Mouse (Mus musculus) ES-Bruce4 (cell line): ENCODE measurements around the gene Ranbp9.

Source experiments
- CTCF ChIP-seq: IDR thresholded peaks from one replicate; pipeline ENCODE4 v1.8.1; 2011; ENCODE audit warnings: low read depth, low read length
- EP300 ChIP-seq: IDR thresholded peaks from 2 replicates; pipeline ENCODE4 v1.6.1; 2011; ENCODE audit warnings: low read depth, low read length; ENCODE audit not compliant: insufficient read depth
- POLR2A ChIP-seq: IDR thresholded peaks from one replicate; pipeline ENCODE4 v1.8.1; 2011; ENCODE audit warnings: low read length; ENCODE audit not compliant: insufficient read depth

DNA sequence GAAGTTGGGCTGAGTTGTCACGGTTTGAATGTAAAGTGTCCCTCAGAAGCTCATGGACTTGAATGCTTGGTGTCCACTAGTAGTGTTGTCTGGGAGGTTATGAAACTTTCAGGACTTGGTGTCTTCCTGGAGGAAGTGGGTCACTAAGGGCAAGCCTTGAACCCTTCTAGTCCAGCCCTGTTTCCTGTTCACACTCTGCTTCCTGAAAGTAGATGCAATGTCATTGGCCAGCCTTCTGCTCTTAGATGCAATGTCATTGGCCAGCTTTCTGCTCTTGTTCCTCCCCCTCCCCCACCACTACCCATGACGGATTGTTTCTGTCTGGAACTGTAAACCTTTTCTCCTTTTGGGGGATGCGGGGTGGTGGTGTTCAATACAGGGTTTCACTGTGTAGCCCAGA is 31.7 kb upstream of the Ranbp9 start:
- TF ChIP-seq CTCF (no peak), POLR2A (no peak), EP300 (no peak)
